Mouse (Mus musculus) heart, postnatal 10 days (tissue): Measurements from ENCODE around the gene Hnf1b. TPM values are rescaled to one million over a fixed set of nuclear protein-coding genes. Genes with fewer than 3 reads are reported as not detected.

Experiments used
- total RNA-seq, 2 experiments: library from RNA; stranded (reverse); gene quantifications; 2 replicates each; pipeline ENCODE4 v1.2.3; 2021

Hnf1b gene
- total RNA-seq, 2 experiments from 2014 or later = not detected

Other genes with a start within 250 kb of the Hnf1b start
- gene Rpl9-ps1, start 204.4 kb upstream of the Hnf1b start, total RNA-seq = not detected
- gene Ccl3, start 200.7 kb upstream of the Hnf1b start, total RNA-seq = under 1 TPM in 1 of 2 experiments, not detected in 1; 0.35 TPM
- gene Ccl4, start 187.5 kb upstream of the Hnf1b start, total RNA-seq = not detected
- 1 to 10 TPM in 1 of 2 experiments, under 1 TPM in 1; 0.91 to 1.1 TPM for gene Wfdc17, start 146.1 kb upstream of the Hnf1b start, total RNA-seq
- gene Wfdc18, start 141.0 kb upstream of the Hnf1b start, total RNA-seq = under 1 TPM in 1 of 2 experiments, not detected in 1; 0.74 TPM
- gene Wfdc21, start 103.1 kb upstream of the Hnf1b start, total RNA-seq = not detected
- gene Heatr6, start 96.4 kb upstream of the Hnf1b start, total RNA-seq = 1 to 10 TPM; 8.0 to 8.2 TPM
- 10 to 100 TPM; 12.3 to 12.4 TPM for gene Ddx52, start 92.0 kb downstream of the Hnf1b start, total RNA-seq
- gene Synrg, start 114.4 kb downstream of the Hnf1b start, total RNA-seq = 10 to 100 TPM; 20.2 to 25.8 TPM
- gene Dusp14, start 219.2 kb downstream of the Hnf1b start, total RNA-seq = under 1 TPM; 0.43 to 0.79 TPM